Mouse (Mus musculus): ENCODE measurements at regions not wholly inside any gene's neighbourhood (a gene's known extent, or its start where the extent isn't known, plus 50 kb on each side); places are given as distances from the start of the nearest gene placed in this dataset.

- 66% methylated on average over 3 of the region's 3 CpGs for WGBS
- Histone ChIP-seq H3K9me3 (ENCODE audit: control insufficient read depth, low read depth, low read length) (no peaks in the 10 kb centered on the region), H3K36me3 (ENCODE audit: control insufficient read depth, insufficient read depth, low read length) (no peaks in the 10 kb centered on the region), H3K27me3 (ENCODE audit: control insufficient read depth, insufficient read depth, low read length) (no peaks in the 10 kb centered on the region), H3K4me2 (replicated peaks; ENCODE audit: low read depth, low read length) (no peak overlapping the region), H3K4me1 (ENCODE audit: control insufficient read depth, insufficient read depth, low read length) (no peaks in the 10 kb centered on the region), H3K27ac (ENCODE audit: low read length) (no peak overlapping the region), H3K9ac (replicated peaks; ENCODE audit: low read depth, low read length) (no peak overlapping the region), H3K4me3 (ENCODE audit: low read depth, low read length) (no peak overlapping the region)
- no peak for ATAC-seq (ENCODE audit: insufficient number of reproducible peaks, insufficient read depth, low FRiP score, low read depth)
Observed at GRCm38 (mm10) chr9:92882251-92882832, 340.3 kb downstream of the Plod2 start.

- no peaks in the 10 kb centered on the region for H3K9me3 ChIP-seq (ENCODE audit: control insufficient read depth, low read depth, low read length)
- H3K27me3 ChIP-seq (ENCODE audit: control insufficient read depth, insufficient read depth, low read length): no peaks in the 10 kb centered on the region
- H3K4me2 ChIP-seq (replicated peaks; ENCODE audit: low read depth, low read length): no peak overlapping the region
- no peaks in the 10 kb centered on the region for H3K36me3 ChIP-seq (ENCODE audit: control insufficient read depth, insufficient read depth, low read length)
- H3K4me1 ChIP-seq (ENCODE audit: control insufficient read depth, insufficient read depth, low read length): no peaks in the 10 kb centered on the region
- H3K4me3 ChIP-seq (ENCODE audit: low read depth, low read length): no peak overlapping the region
- H3K27ac ChIP-seq (ENCODE audit: low read length): no peak overlapping the region
- H3K9ac ChIP-seq (replicated peaks; ENCODE audit: low read depth, low read length): no peak overlapping the region
- no peak for ATAC-seq (ENCODE audit: insufficient number of reproducible peaks, insufficient read depth, low FRiP score, low read depth)
Observed at GRCm38 (mm10) chr9:92890063-92890462, 348.0 kb downstream of the Plod2 start.

GRCm38 (mm10) chr9:92899733-92900132 lies 357.7 kb downstream of the Plod2 start:
- no peak for ATAC-seq (ENCODE audit: insufficient number of reproducible peaks, insufficient read depth, low FRiP score, low read depth)
- no peak overlapping the region for H3K27ac ChIP-seq (ENCODE audit: low read length)
- H3K9ac ChIP-seq (replicated peaks; ENCODE audit: low read depth, low read length): no peak overlapping the region
- no peaks in the 10 kb centered on the region for H3K9me3 ChIP-seq (ENCODE audit: control insufficient read depth, low read depth, low read length)
- H3K4me1 ChIP-seq (ENCODE audit: control insufficient read depth, insufficient read depth, low read length): no peaks in the 10 kb centered on the region
- H3K4me2 ChIP-seq (replicated peaks; ENCODE audit: low read depth, low read length): no peak overlapping the region
- no peak overlapping the region for H3K4me3 ChIP-seq (ENCODE audit: low read depth, low read length)
- H3K36me3 ChIP-seq (ENCODE audit: control insufficient read depth, insufficient read depth, low read length): no peaks in the 10 kb centered on the region
- H3K27me3 ChIP-seq (ENCODE audit: control insufficient read depth, insufficient read depth, low read length): no peaks in the 10 kb centered on the region
- 61% methylated on average over 4 of the region's 4 CpGs for WGBS

- H3K9me3 ChIP-seq (ENCODE audit: control insufficient read depth, low read depth, low read length): no peaks in the 10 kb centered on the region
- H3K9ac ChIP-seq (replicated peaks; ENCODE audit: low read depth, low read length): no peak overlapping the region
- H3K36me3 ChIP-seq (ENCODE audit: control insufficient read depth, insufficient read depth, low read length): no peaks in the 10 kb centered on the region
- H3K27ac ChIP-seq (ENCODE audit: low read length): no peak overlapping the region
- no peak for ATAC-seq (ENCODE audit: insufficient number of reproducible peaks, insufficient read depth, low FRiP score, low read depth)
- H3K4me1 ChIP-seq (ENCODE audit: control insufficient read depth, insufficient read depth, low read length): no peaks in the 10 kb centered on the region
- no peak overlapping the region for H3K4me2 ChIP-seq (replicated peaks; ENCODE audit: low read depth, low read length)
- no peaks in the 10 kb centered on the region for H3K27me3 ChIP-seq (ENCODE audit: control insufficient read depth, insufficient read depth, low read length)
- no peak overlapping the region for H3K4me3 ChIP-seq (ENCODE audit: low read depth, low read length)
Observed at GRCm38 (mm10) chr9:92907102-92907501, 365.1 kb downstream of the Plod2 start.

GRCm38 (mm10) chr9:92919396-92919795 lies 377.4 kb downstream of the Plod2 start:
- Histone ChIP-seq H3K36me3 (ENCODE audit: control insufficient read depth, insufficient read depth, low read length) (no peaks in the 10 kb centered on the region), H3K9ac (replicated peaks; ENCODE audit: low read depth, low read length) (no peak overlapping the region), H3K27ac (ENCODE audit: low read length) (no peak overlapping the region), H3K4me2 (replicated peaks; ENCODE audit: low read depth, low read length) (no peak overlapping the region), H3K4me3 (ENCODE audit: low read depth, low read length) (no peak overlapping the region), H3K27me3 (ENCODE audit: control insufficient read depth, insufficient read depth, low read length) (no peaks in the 10 kb centered on the region), H3K4me1 (ENCODE audit: control insufficient read depth, insufficient read depth, low read length) (no peaks in the 10 kb centered on the region), H3K9me3 (ENCODE audit: control insufficient read depth, low read depth, low read length) (no peaks in the 10 kb centered on the region)
- no peak for ATAC-seq (ENCODE audit: insufficient number of reproducible peaks, insufficient read depth, low FRiP score, low read depth)
- WGBS: 71% methylated on average over 1 of the region's 1 CpGs

GRCm38 (mm10) chr9:92930231-92930966 lies 388.4 kb downstream of the Plod2 start:
- Histone ChIP-seq H3K9ac (replicated peaks; ENCODE audit: low read depth, low read length) (no peak overlapping the region), H3K4me2 (replicated peaks; ENCODE audit: low read depth, low read length) (no peak overlapping the region), H3K4me3 (ENCODE audit: low read depth, low read length) (no peak overlapping the region), H3K36me3 (ENCODE audit: control insufficient read depth, insufficient read depth, low read length) (no peaks in the 10 kb centered on the region), H3K9me3 (ENCODE audit: control insufficient read depth, low read depth, low read length) (no peaks in the 10 kb centered on the region; the same call in 1 of the 2 replicates), H3K27ac (ENCODE audit: low read length) (no peak overlapping the region), H3K4me1 (ENCODE audit: control insufficient read depth, insufficient read depth, low read length) (no peaks in the 10 kb centered on the region), H3K27me3 (ENCODE audit: control insufficient read depth, insufficient read depth, low read length) (no peaks in the 10 kb centered on the region)
- no peak for ATAC-seq (ENCODE audit: insufficient number of reproducible peaks, insufficient read depth, low FRiP score, low read depth)
- 64% methylated on average over 6 of the region's 6 CpGs for WGBS

- H3K9me3 ChIP-seq (ENCODE audit: control insufficient read depth, low read depth, low read length): peaks cover 3% of the 10 kb centered on the region; the same call in 1 of the 2 replicates
- H3K4me2 ChIP-seq (replicated peaks; ENCODE audit: low read depth, low read length): no peak overlapping the region
- WGBS: 79% methylated on average over 1 of the region's 1 CpGs
Observed at GRCm38 (mm10) chr9:92937802-92938201, 395.8 kb downstream of the Plod2 start.

GRCm38 (mm10) chr9:92950092-92950491 lies 408.1 kb downstream of the Plod2 start:
- Histone ChIP-seq H3K27me3 (ENCODE audit: control insufficient read depth, insufficient read depth, low read length) (no peaks in the 10 kb centered on the region), H3K9me3 (ENCODE audit: control insufficient read depth, low read depth, low read length) (no peaks in the 10 kb centered on the region), H3K9ac (replicated peaks; ENCODE audit: low read depth, low read length) (no peak overlapping the region), H3K27ac (ENCODE audit: low read length) (no peak overlapping the region), H3K4me1 (ENCODE audit: control insufficient read depth, insufficient read depth, low read length) (no peaks in the 10 kb centered on the region), H3K36me3 (ENCODE audit: control insufficient read depth, insufficient read depth, low read length) (no peaks in the 10 kb centered on the region), H3K4me3 (ENCODE audit: low read depth, low read length) (no peak overlapping the region), H3K4me2 (replicated peaks; ENCODE audit: low read depth, low read length) (no peak overlapping the region)
- no peak for ATAC-seq (ENCODE audit: insufficient number of reproducible peaks, insufficient read depth, low FRiP score, low read depth)

More at GRCm38 (mm10) chr9:92937802-92938201, 395.8 kb downstream of the Plod2 start:
- no peaks in the 10 kb centered on the region for H3K27me3 ChIP-seq (ENCODE audit: control insufficient read depth, insufficient read depth, low read length)
- no peaks in the 10 kb centered on the region for H3K36me3 ChIP-seq (ENCODE audit: control insufficient read depth, insufficient read depth, low read length)
- H3K4me1 ChIP-seq (ENCODE audit: control insufficient read depth, insufficient read depth, low read length): no peaks in the 10 kb centered on the region
- no peak overlapping the region for H3K4me3 ChIP-seq (ENCODE audit: low read depth, low read length)
- no peak overlapping the region for H3K9ac ChIP-seq (replicated peaks; ENCODE audit: low read depth, low read length)
- no peak for ATAC-seq (ENCODE audit: insufficient number of reproducible peaks, insufficient read depth, low FRiP score, low read depth)
- H3K27ac ChIP-seq (ENCODE audit: low read length): no peak overlapping the region

GRCm38 (mm10) chr9:92963275-92963674 lies 421.3 kb downstream of the Plod2 start:
- Histone ChIP-seq H3K9me3 (ENCODE audit: control insufficient read depth, low read depth, low read length) (no peaks in the 10 kb centered on the region), H3K4me1 (ENCODE audit: control insufficient read depth, insufficient read depth, low read length) (no peaks in the 10 kb centered on the region), H3K9ac (replicated peaks; ENCODE audit: low read depth, low read length) (no peak overlapping the region), H3K27me3 (ENCODE audit: control insufficient read depth, insufficient read depth, low read length) (no peaks in the 10 kb centered on the region), H3K36me3 (ENCODE audit: control insufficient read depth, insufficient read depth, low read length) (no peaks in the 10 kb centered on the region), H3K27ac (ENCODE audit: low read length) (no peak overlapping the region), H3K4me3 (ENCODE audit: low read depth, low read length) (no peak overlapping the region), H3K4me2 (replicated peaks; ENCODE audit: low read depth, low read length) (no peak overlapping the region)
- ATAC-seq (ENCODE audit: insufficient number of reproducible peaks, insufficient read depth, low FRiP score, low read depth): no peak
- WGBS: 94% methylated on average over 1 of the region's 1 CpGs

Data from stomach, embryonic 14.5 days (tissue).